Mouse (Mus musculus) right cerebral cortex, adult 2 months (tissue): Measurements from ENCODE around the gene Pacs2.

Source experiments
- DNase-seq, 2 experiments: peaks; one replicate each; pipeline ENCODE4 v3.0.0; 2021 to 2022; ENCODE audit warnings: low spot score in 2 of 2

Gene Pacs2

GRCm38 (mm10) chr12:113119516-113120410, 105.5 kb downstream of the Pacs2 start:
- peak; percentile 86 to 92 for DNase-seq
